Mouse (Mus musculus): ENCODE data around the gene Ogt. TPM values are rescaled to one million over a fixed set of nuclear protein-coding genes. Genes with fewer than 3 reads are reported as not detected.

Gene Ogt
- polyA plus RNA-seq, 1 experiment from 2014 or later: 38.5 TPM

GRCm38 (mm10) chrX:101638856-101639255, 1.0 kb upstream of the Ogt start:
- Histone ChIP-seq H3K36me3 (ENCODE audit: control insufficient read depth, insufficient read depth) (no peaks in the 10 kb centered on the region), H3K27me3 (replicated peaks; ENCODE audit: control insufficient read depth, insufficient read depth, low read length) (no peaks in the 10 kb centered on the region), H3K9me3 (ENCODE audit: control insufficient read depth) (no peaks in the 10 kb centered on the region), H3K9ac (ENCODE audit: low read depth, low read length) (no peak overlapping the region), H3K27ac (ENCODE audit: low read depth, low read length) (peak overlapping the region; percentile 41; the same call in 1 of the 2 replicates), H3K4me3 (ENCODE audit: low read depth, low read length) (peak overlapping the region; percentile 69), H3K4me1 (replicated peaks; ENCODE audit: control insufficient read depth, insufficient read depth, low read length) (no peaks in the 10 kb centered on the region), H3K4me2 (replicated peaks; ENCODE audit: low read depth) (peak overlapping the region; percentile 57)
- WGBS: 26% methylated on average over 3 of the region's 3 CpGs
- no peak for ATAC-seq
- TF ChIP-seq CTCF (IDR thresholded peaks at IDR 0.05; ENCODE audit: low read depth): no peak

GRCm38 (mm10) chrX:101639306-101639705, 554 bp upstream of the Ogt start:
- WGBS: 20% methylated on average over 13 of the region's 13 CpGs
- Histone ChIP-seq H3K9me3 (ENCODE audit: control insufficient read depth) (no peaks in the 10 kb centered on the region), H3K4me2 (replicated peaks; ENCODE audit: low read depth) (peak overlapping the region; percentile 57), H3K4me3 (ENCODE audit: low read depth, low read length) (peak overlapping the region; percentile 69), H3K36me3 (ENCODE audit: control insufficient read depth, insufficient read depth) (no peaks in the 10 kb centered on the region), H3K27ac (ENCODE audit: low read depth, low read length) (peak overlapping the region; percentile 41), H3K9ac (ENCODE audit: low read depth, low read length) (no peak overlapping the region), H3K27me3 (replicated peaks; ENCODE audit: control insufficient read depth, insufficient read depth, low read length) (no peaks in the 10 kb centered on the region), H3K4me1 (replicated peaks; ENCODE audit: control insufficient read depth, insufficient read depth, low read length) (no peaks in the 10 kb centered on the region)
- no peak for TF ChIP-seq CTCF (IDR thresholded peaks at IDR 0.05; ENCODE audit: low read depth)
- no peak for ATAC-seq

- WGBS: 17% methylated on average over 45 of the region's 45 CpGs
- ATAC-seq: peak; percentile 47
- Histone ChIP-seq H3K4me3 (ENCODE audit: low read depth, low read length) (peak overlapping the region; percentile 69), H3K27ac (ENCODE audit: low read depth, low read length) (peak overlapping the region; percentile 60), H3K9me3 (ENCODE audit: control insufficient read depth) (no peaks in the 10 kb centered on the region), H3K36me3 (ENCODE audit: control insufficient read depth, insufficient read depth) (no peaks in the 10 kb centered on the region), H3K9ac (ENCODE audit: low read depth, low read length) (peak overlapping the region; percentile 74), H3K4me1 (replicated peaks; ENCODE audit: control insufficient read depth, insufficient read depth, low read length) (no peaks in the 10 kb centered on the region), H3K27me3 (replicated peaks; ENCODE audit: control insufficient read depth, insufficient read depth, low read length) (no peaks in the 10 kb centered on the region), H3K4me2 (replicated peaks; ENCODE audit: low read depth) (peak overlapping the region; percentile 59)
- TF ChIP-seq CTCF (IDR thresholded peaks at IDR 0.05; ENCODE audit: low read depth): no peak
Observed at GRCm38 (mm10) chrX:101640194-101641160, 617 bp downstream of the Ogt start.

- Histone ChIP-seq H3K9me3 (ENCODE audit: control insufficient read depth) (no peaks in the 10 kb centered on the region), H3K9ac (ENCODE audit: low read depth, low read length) (peak overlapping the region; percentile 74; the same call in 1 of the 2 replicates), H3K36me3 (ENCODE audit: control insufficient read depth, insufficient read depth) (no peaks in the 10 kb centered on the region), H3K4me2 (replicated peaks; ENCODE audit: low read depth) (peak overlapping the region; percentile 59), H3K4me3 (ENCODE audit: low read depth, low read length) (peak overlapping the region; percentile 69), H3K27ac (ENCODE audit: low read depth, low read length) (no peak overlapping the region), H3K4me1 (replicated peaks; ENCODE audit: control insufficient read depth, insufficient read depth, low read length) (no peaks in the 10 kb centered on the region), H3K27me3 (replicated peaks; ENCODE audit: control insufficient read depth, insufficient read depth, low read length) (no peaks in the 10 kb centered on the region)
- no peak for TF ChIP-seq CTCF (IDR thresholded peaks at IDR 0.05; ENCODE audit: low read depth)
- ATAC-seq: no peak
- WGBS: 19% methylated on average over 6 of the region's 6 CpGs
Observed at GRCm38 (mm10) chrX:101641161-101641530, 1.3 kb downstream of the Ogt start.

- no peak for TF ChIP-seq CTCF (IDR thresholded peaks at IDR 0.05; ENCODE audit: low read depth)
- H3K27me3 ChIP-seq (replicated peaks; ENCODE audit: control insufficient read depth, insufficient read depth, low read length): no peaks in the 10 kb centered on the region
- H3K4me3 ChIP-seq (ENCODE audit: low read depth, low read length): peak overlapping the region; percentile 69
- no peaks in the 10 kb centered on the region for H3K4me1 ChIP-seq (replicated peaks; ENCODE audit: control insufficient read depth, insufficient read depth, low read length)
- H3K4me2 ChIP-seq (replicated peaks; ENCODE audit: low read depth): peak overlapping the region; percentile 59
- no peaks in the 10 kb centered on the region for H3K36me3 ChIP-seq (ENCODE audit: control insufficient read depth, insufficient read depth)
- H3K27ac ChIP-seq (ENCODE audit: low read depth, low read length): no peak overlapping the region
- no peaks in the 10 kb centered on the region for H3K9me3 ChIP-seq (ENCODE audit: control insufficient read depth)
- ATAC-seq: no peak
- H3K9ac ChIP-seq (ENCODE audit: low read depth, low read length): no peak overlapping the region
- WGBS: 16% methylated on average over 5 of the region's 5 CpGs
Observed at GRCm38 (mm10) chrX:101642091-101642490, 2.2 kb downstream of the Ogt start.

GRCm38 (mm10) chrX:101645286-101645685, 5.4 kb downstream of the Ogt start:
- Histone ChIP-seq H3K4me3 (ENCODE audit: low read depth, low read length) (no peak overlapping the region), H3K36me3 (ENCODE audit: control insufficient read depth, insufficient read depth) (no peaks in the 10 kb centered on the region), H3K27me3 (replicated peaks; ENCODE audit: control insufficient read depth, insufficient read depth, low read length) (no peaks in the 10 kb centered on the region), H3K4me2 (replicated peaks; ENCODE audit: low read depth) (no peak overlapping the region), H3K9ac (ENCODE audit: low read depth, low read length) (no peak overlapping the region), H3K4me1 (replicated peaks; ENCODE audit: control insufficient read depth, insufficient read depth, low read length) (no peaks in the 10 kb centered on the region), H3K27ac (ENCODE audit: low read depth, low read length) (no peak overlapping the region), H3K9me3 (ENCODE audit: control insufficient read depth) (no peaks in the 10 kb centered on the region)
- ATAC-seq: no peak
- TF ChIP-seq CTCF (IDR thresholded peaks at IDR 0.05; ENCODE audit: low read depth): no peak
- WGBS: 41% methylated on average over 2 of the region's 2 CpGs

Measured in intestine, postnatal 0 days (tissue).